Mouse (Mus musculus): ENCODE data around the gene Gm19684.
"Not testable (repeated sequence)": the region's sequence is repeated elsewhere in the genome, so short reads cannot be mapped to it uniquely, and the experiment has no call there.

- not testable (repeated sequence) for TF ChIP-seq CTCF, EP300 (IDR thresholded peaks at IDR 0.05)
These were observed 14.9 kb downstream of the Gm19684 start for GRCm38 (mm10) chr17:36136299-36136848.
